Mouse (Mus musculus) splenic B cell, adult 2 months (primary cell): ENCODE results near the gene Otud4.
"Not testable (repeated sequence)": the region's sequence is repeated elsewhere in the genome, so short reads cannot be mapped to it uniquely, and the experiment has no call there.

Source experiments
- DNase-seq: peaks from one replicate; pipeline ENCODE4 v3.0.0-alpha.2; 2011; ENCODE audit warnings: low read depth, low spot score
- H3K27me3 ChIP-seq: 2 replicates; pipeline ENCODE4 v1.6.1; 2012; ENCODE audit warnings: mild to moderate bottlenecking, low read length, moderate library complexity, mixed read lengths; ENCODE audit not compliant: control insufficient read depth, poor library complexity, insufficient read depth, severe bottlenecking
- H3K36me3 ChIP-seq: 2 replicates; pipeline ENCODE4 v1.6.1; 2012; ENCODE audit warnings: mild to moderate bottlenecking, low read length, moderate library complexity, mixed read lengths; ENCODE audit not compliant: control insufficient read depth, poor library complexity, insufficient read depth, severe bottlenecking

The Otud4 gene

GRCm38 (mm10) chr8:79639586-79640451 lies at the start of gene Otud4:
Otud4 (plus strand) TSS chr8:79639618.
- peak; percentile 75 for DNase-seq
- H3K36me3 ChIP-seq: no peaks in the 10 kb centered on the region; the same call in 1 of the 2 replicates
- H3K27me3 ChIP-seq: no peaks in the 10 kb centered on the region

- Histone ChIP-seq H3K36me3 (no peaks in the 10 kb centered on the region), H3K27me3 (no peaks in the 10 kb centered on the region)
- no peak for DNase-seq
Observed at GRCm38 (mm10) chr8:79600962-79601361, 38.5 kb upstream of the Otud4 start.

GRCm38 (mm10) chr8:79603204-79603603 lies 36.2 kb upstream of the Otud4 start:
- H3K27me3 ChIP-seq, H3K36me3 ChIP-seq: not testable (repeated sequence)
- peak; percentile 63 for DNase-seq

GRCm38 (mm10) chr8:79606225-79606624 lies 33.2 kb upstream of the Otud4 start:
- H3K36me3 ChIP-seq: no peaks in the 10 kb centered on the region
- no peaks in the 10 kb centered on the region for H3K27me3 ChIP-seq
- DNase-seq: peak; percentile 19

DNA sequence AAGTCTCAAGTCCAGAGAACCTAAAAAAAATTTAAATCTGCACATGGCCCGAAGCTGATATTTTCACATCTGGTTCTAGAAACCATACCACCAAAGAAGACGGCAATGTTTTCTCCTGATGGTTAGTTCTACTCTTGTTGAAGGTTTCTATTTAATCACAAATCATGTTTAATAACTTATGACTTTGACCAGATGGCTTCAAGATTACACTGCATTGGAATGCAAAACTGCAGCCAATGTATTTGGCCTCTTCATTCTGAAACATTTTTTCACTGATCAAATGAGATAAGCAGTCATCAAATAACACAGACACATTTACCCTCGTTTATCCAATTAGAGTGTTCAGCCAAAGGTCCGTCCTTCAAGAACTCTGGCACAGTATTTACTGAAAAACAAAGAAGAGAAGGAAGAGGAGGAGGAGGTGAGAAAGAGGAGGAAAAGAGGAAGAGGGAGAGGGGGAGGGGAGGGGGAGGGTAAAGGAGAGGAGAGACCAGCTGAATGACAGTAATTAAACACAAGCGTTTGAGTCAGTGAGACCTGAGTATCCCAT lies 32.6 kb upstream of the Otud4 start:
- no peak for DNase-seq
- no peaks in the 10 kb centered on the region for H3K27me3 ChIP-seq
- no peaks in the 10 kb centered on the region for H3K36me3 ChIP-seq

GRCm38 (mm10) chr8:79608701-79609100 lies 30.7 kb upstream of the Otud4 start:
- Histone ChIP-seq H3K36me3 (no peaks in the 10 kb centered on the region), H3K27me3 (no peaks in the 10 kb centered on the region)
- DNase-seq: no peak

- no peak for DNase-seq
Observed at GRCm38 (mm10) chr8:79610268-79610667, 29.1 kb upstream of the Otud4 start.

DNA sequence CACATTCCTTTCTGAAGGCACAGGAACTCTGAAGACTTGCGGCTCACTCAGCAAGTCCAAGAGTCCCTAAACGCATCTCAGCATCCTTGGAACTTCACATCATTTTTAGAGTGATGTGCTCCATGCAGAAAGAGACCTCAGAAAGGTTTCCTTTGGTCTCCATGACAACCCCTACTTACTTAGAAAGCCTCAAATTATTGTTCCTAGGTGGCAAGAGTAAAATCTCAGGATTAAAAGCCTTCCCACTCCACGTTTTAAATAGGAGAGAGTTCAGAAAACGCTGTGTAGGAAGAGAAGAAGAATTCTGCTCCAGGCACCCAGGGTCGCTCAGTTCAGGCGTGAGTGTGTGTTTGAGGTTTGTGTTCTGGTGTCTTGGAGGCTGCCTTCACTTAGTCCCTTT lies 27.1 kb upstream of the Otud4 start:
- Histone ChIP-seq H3K27me3 (no peaks in the 10 kb centered on the region), H3K36me3 (no peaks in the 10 kb centered on the region)
- no peak for DNase-seq

More at GRCm38 (mm10) chr8:79610268-79610667, 29.1 kb upstream of the Otud4 start:
- Histone ChIP-seq H3K27me3 (no peaks in the 10 kb centered on the region), H3K36me3 (no peaks in the 10 kb centered on the region)

- peak; percentile 81 for DNase-seq
- H3K36me3 ChIP-seq: no peaks in the 10 kb centered on the region
- H3K27me3 ChIP-seq: no peaks in the 10 kb centered on the region
Observed at GRCm38 (mm10) chr8:79612965-79613364, 26.5 kb upstream of the Otud4 start.

DNA sequence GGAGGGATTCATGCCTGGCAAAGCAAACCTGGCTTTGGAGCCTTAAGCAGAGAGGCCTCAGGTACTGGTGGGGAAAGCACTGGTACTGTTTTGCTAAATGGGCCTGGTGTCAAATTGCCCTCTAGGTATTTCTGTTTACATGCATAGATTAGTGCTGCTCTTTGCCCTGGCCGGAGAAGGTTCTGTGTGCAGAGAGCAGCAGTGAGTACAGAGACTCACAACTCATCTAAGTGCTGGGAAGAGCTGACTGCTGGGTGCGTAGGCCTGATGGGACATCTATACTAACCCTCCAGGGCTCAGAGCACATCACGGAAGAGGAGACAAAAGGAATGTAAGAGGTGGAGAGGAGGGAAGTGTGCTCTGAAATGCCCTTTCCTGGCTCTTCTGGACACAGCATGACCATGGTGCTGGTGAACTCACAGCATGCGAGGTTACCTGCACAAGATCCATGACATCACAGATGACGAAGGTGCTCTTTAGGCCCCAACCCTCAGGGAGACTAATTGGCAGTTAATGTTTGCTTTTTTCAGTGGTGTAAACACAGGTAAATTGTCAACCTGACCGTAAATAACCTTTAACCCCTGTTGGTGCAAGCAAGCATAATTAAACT lies 23.6 kb upstream of the Otud4 start:
- DNase-seq: no peak
- Histone ChIP-seq H3K27me3 (no peaks in the 10 kb centered on the region), H3K36me3 (no peaks in the 10 kb centered on the region)

- no peak for DNase-seq
- H3K27me3 ChIP-seq: no peaks in the 10 kb centered on the region
Observed at GRCm38 (mm10) chr8:79618906-79619305, 20.5 kb upstream of the Otud4 start.

DNA sequence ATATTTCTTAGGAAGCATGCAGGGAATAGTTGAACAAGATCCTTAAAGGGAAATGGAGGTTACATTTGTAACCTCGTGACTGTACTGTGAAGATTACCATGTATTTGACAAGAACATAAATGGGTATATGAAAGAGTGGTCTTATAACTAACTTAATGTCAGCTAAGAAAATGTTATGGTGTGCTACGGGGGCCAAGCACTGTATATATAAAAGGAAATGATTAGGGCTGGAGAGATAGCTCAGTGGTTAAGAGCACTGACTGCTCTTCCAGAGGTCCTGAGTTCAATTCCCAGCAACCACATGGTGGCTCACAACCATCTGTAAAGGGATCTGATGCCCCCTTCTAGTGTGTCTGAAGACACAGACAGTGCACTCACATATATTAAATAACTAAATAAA lies 20.1 kb upstream of the Otud4 start:
- DNase-seq: no peak
- H3K27me3 ChIP-seq: no peaks in the 10 kb centered on the region
- no peaks in the 10 kb centered on the region for H3K36me3 ChIP-seq

More at GRCm38 (mm10) chr8:79618906-79619305, 20.5 kb upstream of the Otud4 start:
- no peaks in the 10 kb centered on the region for H3K36me3 ChIP-seq

DNA sequence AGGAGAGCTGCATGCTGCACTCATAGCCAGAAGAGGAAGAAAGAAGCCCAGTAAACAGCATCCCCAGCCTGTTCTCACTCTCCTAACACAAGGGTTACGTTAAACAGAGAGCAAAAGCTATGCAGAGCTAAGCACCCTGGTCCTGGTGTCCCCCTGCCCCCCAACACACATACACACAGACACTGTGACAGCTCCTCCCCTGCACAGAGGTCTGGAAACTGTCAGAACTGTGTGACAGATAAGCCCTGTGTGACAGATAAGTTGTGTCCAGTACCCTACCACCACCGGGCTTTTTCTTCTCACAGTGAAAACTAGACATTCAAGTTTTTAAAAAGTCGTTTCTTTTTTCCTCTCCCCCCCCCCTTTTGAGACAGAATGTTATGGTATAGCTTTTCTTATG lies 19.4 kb upstream of the Otud4 start:
- no peaks in the 10 kb centered on the region for H3K36me3 ChIP-seq
- no peaks in the 10 kb centered on the region for H3K27me3 ChIP-seq
- no peak for DNase-seq

GRCm38 (mm10) chr8:79620489-79621276 lies 18.7 kb upstream of the Otud4 start:
- H3K36me3 ChIP-seq: no peaks in the 10 kb centered on the region
- no peak for DNase-seq

More at GRCm38 (mm10) chr8:79620489-79621276, 18.7 kb upstream of the Otud4 start:
- no peaks in the 10 kb centered on the region for H3K27me3 ChIP-seq
